Mouse (Mus musculus) MEL (cell line): Measurements from ENCODE around the gene Megf8. TPM values are rescaled to one million over a fixed set of nuclear protein-coding genes. Genes with fewer than 3 reads are reported as not detected.

ENCODE experiments used
- DNase-seq: peaks from one replicate; pipeline ENCODE4 v3.0.0; 2011; ENCODE audit warnings: low read depth, low spot score
- H3K27ac ChIP-seq: 2 replicates; pipeline ENCODE4 v1.5.1; 2012; ENCODE audit warnings: low read depth, mild to moderate bottlenecking, control low read depth, low read length, moderate library complexity; ENCODE audit not compliant: control insufficient read depth
- H3K27me3 ChIP-seq, 2 experiments: fragments of 150-350 bp in 1 of 2; sonication (generic) in 1 of 2; 2 replicates each; pipeline ENCODE4 v1.6.1; 2012; ENCODE audit warnings: low read length in 2 of 2, mild to moderate bottlenecking in 2 of 2, improper control_type of control experiment in 1 of 2, moderate library complexity in 1 of 2; ENCODE audit not compliant: insufficient read depth in 2 of 2, control insufficient read depth in 1 of 2
- H3K36me3 ChIP-seq, 2 experiments: 2 replicates each; pipeline ENCODE4 v1.6.1; 2012 to 2014; ENCODE audit warnings: low read length in 2 of 2, improper control_type of control experiment in 1 of 2, inconsistent platforms in 1 of 2, mild to moderate bottlenecking in 1 of 2; ENCODE audit not compliant: insufficient read depth in 2 of 2, control insufficient read depth in 1 of 2
- H3K4me1 ChIP-seq, 2 experiments: fragments of 150-350 bp in 1 of 2; sonication (generic) in 1 of 2; 2 replicates each; pipeline ENCODE4 v1.6.1; 2012; ENCODE audit warnings: low read length in 2 of 2, improper control_type of control experiment in 1 of 2, mild to moderate bottlenecking in 1 of 2; ENCODE audit not compliant: insufficient read depth in 2 of 2, control insufficient read depth in 1 of 2
- H3K4me3 ChIP-seq, 2 experiments: fragments of 150-350 bp in 1 of 2; sonication (generic) in 1 of 2; 2 replicates each; pipeline ENCODE4 v1.5.1; 2012; ENCODE audit warnings: low read depth in 2 of 2, low read length in 2 of 2, mild to moderate bottlenecking in 2 of 2, moderate library complexity in 2 of 2, control low read depth in 1 of 2, improper control_type of control experiment in 1 of 2; ENCODE audit not compliant: control insufficient read depth in 1 of 2, insufficient read depth in 1 of 2
- H3K79me2 ChIP-seq: 2 replicates; pipeline ENCODE4 v1.6.1; 2012; ENCODE audit warnings: mild to moderate bottlenecking, low read length, moderate library complexity; ENCODE audit not compliant: control insufficient read depth, poor library complexity, insufficient read depth
- H3K9ac ChIP-seq: 2 replicates; pipeline ENCODE4 v1.6.1; 2012; ENCODE audit warnings: low read depth, mild to moderate bottlenecking, control low read depth, low read length, moderate library complexity; ENCODE audit not compliant: control insufficient read depth, poor library complexity, severe bottlenecking
- H3K9me3 ChIP-seq: fragments of 150-350 bp; sonication (generic); replicated peaks from 2 replicates; pipeline ENCODE4 v1.6.1; 2012; ENCODE audit warnings: mild to moderate bottlenecking, low read length, improper control_type of control experiment, moderate library complexity; ENCODE audit not compliant: insufficient read depth
- BHLHE40 ChIP-seq: IDR thresholded peaks from 2 replicates; pipeline ENCODE4 v1.6.1; 2012; ENCODE audit warnings: low read depth, mild to moderate bottlenecking, inconsistent platforms, low read length, improper control_type of control experiment, borderline replicate concordance
- CHD2 ChIP-seq: IDR thresholded peaks from 2 replicates; pipeline ENCODE4 v1.6.1; 2011; ENCODE audit warnings: low read length, improper control_type of control experiment
- CTCF ChIP-seq, 3 experiments: IDR thresholded peaks in 2 of 3; conservative IDR thresholded peaks in 1 of 3; 2 replicates each; pipeline ENCODE4 v1.5.1; 2011 to 2012; ENCODE audit warnings: low read length in 3 of 3, low read depth in 2 of 3, mild to moderate bottlenecking in 2 of 3, improper control_type of control experiment in 1 of 3, inconsistent platforms in 1 of 3, mixed read lengths in 1 of 3, moderate library complexity in 1 of 3; ENCODE audit not compliant: control insufficient read depth in 1 of 3, insufficient read depth in 1 of 3, poor library complexity in 1 of 3, severe bottlenecking in 1 of 3
- GATA1 ChIP-seq: IDR thresholded peaks from 2 replicates; pipeline ENCODE4 v1.6.1; 2011; ENCODE audit warnings: low read depth, low read length, improper control_type of control experiment
- MAX ChIP-seq: IDR thresholded peaks from 2 replicates; pipeline ENCODE4 v1.6.1; 2011; ENCODE audit warnings: low read length, improper control_type of control experiment
- MXI1 ChIP-seq: IDR thresholded peaks from 2 replicates; pipeline ENCODE4 v1.6.1; 2011; ENCODE audit warnings: mild to moderate bottlenecking, low read depth, low read length, improper control_type of control experiment
- RCOR1 ChIP-seq: IDR thresholded peaks from 2 replicates; pipeline ENCODE4 v1.6.1; 2012; ENCODE audit warnings: low read depth, mild to moderate bottlenecking, inconsistent platforms, low read length, improper control_type of control experiment
- SIN3A ChIP-seq: IDR thresholded peaks from 2 replicates; pipeline ENCODE4 v1.6.1; 2012; ENCODE audit warnings: low read length, improper control_type of control experiment, inconsistent platforms
- TBP ChIP-seq: IDR thresholded peaks from 2 replicates; pipeline ENCODE4 v1.8.0; 2011; ENCODE audit warnings: low read depth, low read length, improper control_type of control experiment
- ZC3H11A ChIP-seq: IDR thresholded peaks from 2 replicates; pipeline ENCODE4 v1.6.1; 2012; ENCODE audit warnings: low read depth, mild to moderate bottlenecking, inconsistent platforms, low read length, improper control_type of control experiment
- polyA plus RNA-seq, 2 experiments: library from polyadenylated mRNA; stranded (reverse) in 1 of 2; unstranded in 1 of 2; fragments of >175 nt in 1 of 2; fragments of >200 nt in 1 of 2; gene quantifications; 2 replicates each; pipeline versions ENCODE4 v1.2.1 to v1.2.4; 2012; ENCODE audit warnings: low replicate concordance in 2 of 2, low read depth in 1 of 2; ENCODE audit not compliant: insufficient read length in 2 of 2, insufficient read depth in 1 of 2, missing spikeins in 1 of 2
- total RNA-seq: library from RNA; depleted of rRNA; stranded (reverse); fragments of 300-350 nt; gene quantifications from 2 replicates; pipeline ENCODE4 v1.2.3, GENCODE M21; 2012

Megf8 gene
- total and polyA plus RNA-seq, 3 experiments = 12.7 to 22.0 TPM; not detected in 1

- TF ChIP-seq CTCF (IDR thresholded peaks at IDR 0.05 in 2 of 3, conservative IDR thresholded peaks at IDR 0.05 in 1 of 3; ENCODE audit: control insufficient read depth in 1 of 3, insufficient read depth in 1 of 3, low read depth in 2 of 3, low read length in 3 of 3, poor library complexity in 1 of 3, severe bottlenecking in 1 of 3) (0 out of 6 replicates have a peak, but pooled peaks of 1 of the 3 experiments have one; percentile 4), TBP (no peak), GATA1 (no peak), MXI1 (no peak)
- H3K36me3 ChIP-seq = no peaks in the 10 kb centered on the region
- no peak overlapping the region for H3K9ac ChIP-seq
- H3K4me1 ChIP-seq = no peaks in the 10 kb centered on the region
- no peak overlapping the region for H3K27ac ChIP-seq
- no peaks in the 10 kb centered on the region for H3K27me3 ChIP-seq
- H3K9me3 ChIP-seq = no peaks in the 10 kb centered on the region
- no peak overlapping the region for H3K4me3 ChIP-seq
- no peak for DNase-seq
- no peaks in the 10 kb centered on the region for H3K79me2 ChIP-seq
Measured at GRCm38 (mm10) chr7:25363151-25363550, 46.2 kb downstream of the Megf8 start.

- no peak for TF ChIP-seq SIN3A
- no peak for TF ChIP-seq ZC3H11A
- Histone ChIP-seq H3K4me3 (no peak overlapping the region), H3K27me3 (no peaks in the 10 kb centered on the region), H3K36me3 (no peaks in the 10 kb centered on the region), H3K27ac (no peak overlapping the region), H3K79me2 (no peaks in the 10 kb centered on the region), H3K4me1 (no peaks in the 10 kb centered on the region), H3K9ac (no peak overlapping the region), H3K9me3 (no peaks in the 10 kb centered on the region)
- no peak for DNase-seq
Measured at GRCm38 (mm10) chr7:25363632-25364031, 46.7 kb downstream of the Megf8 start.

GRCm38 (mm10) chr7:25365937-25366625, 49.1 kb downstream of the Megf8 start:
- no peaks in the 10 kb centered on the region for H3K4me1 ChIP-seq
- TF ChIP-seq BHLHE40 (no peak), MAX (no peak), CHD2 (no peak), RCOR1 (no peak)
- TF ChIP-seq, all 39 proteins: peak for 0
- Histone ChIP-seq H3K9ac (no peak overlapping the region), H3K36me3 (no peaks in the 10 kb centered on the region), H3K79me2 (no peaks in the 10 kb centered on the region), H3K27ac (no peak overlapping the region), H3K9me3 (no peaks in the 10 kb centered on the region), H3K27me3 (no peaks in the 10 kb centered on the region), H3K4me3 (no peak overlapping the region)
- no peak for DNase-seq
